Mouse (Mus musculus): ENCODE measurements around the gene Gm4491. TPM values are rescaled to one million over a fixed set of nuclear protein-coding genes. Genes with fewer than 3 reads are reported as not detected.
A peak's percentile ranks its signal among the peaks of the same experiment; 100 is the strongest.
"Not testable (repeated sequence)": the region's sequence is repeated elsewhere in the genome, so short reads cannot be mapped to it uniquely, and the experiment has no call there.

Gene Gm4491
- polyA plus RNA-seq, 1 experiment from 2014 or later, result not detected

DNA sequence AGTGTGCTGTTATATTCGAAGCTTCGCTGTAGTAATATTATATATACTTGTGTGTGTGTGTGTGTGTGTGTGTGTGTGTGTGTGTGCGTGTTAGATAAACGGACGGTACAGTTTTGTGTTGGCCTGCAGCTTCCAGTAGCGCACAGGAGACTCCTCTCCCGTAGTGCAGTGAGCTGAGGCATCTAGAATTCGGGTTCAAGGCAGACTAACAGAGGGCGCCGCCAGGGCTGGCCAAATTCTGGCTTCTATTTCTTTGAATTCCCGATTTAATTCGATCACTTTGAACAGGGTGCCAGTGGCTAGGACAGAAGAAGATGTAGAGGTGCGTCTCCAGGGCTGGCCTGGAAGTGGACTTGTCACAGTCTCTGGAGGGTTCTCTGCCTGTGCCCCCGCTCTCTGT, 10.6 kb downstream of the Gm4491 start:
- Histone ChIP-seq H3K36me3 (replicated peaks) (no peaks in the 10 kb centered on the region), H3K27ac (no peak overlapping the region), H3K27me3 (ENCODE audit: poor library complexity, severe bottlenecking) (peaks cover 88% of the 10 kb centered on the region), H3K4me3 (peak overlapping the region; percentile 72), H3K4me1 (peaks cover 24% of the 10 kb centered on the region), H3K9me3 (no peaks in the 10 kb centered on the region)
- 10% methylated on average over 14 of the region's 14 CpGs for WGBS
- DNase-seq (ENCODE audit: extremely low spot score, low spot score), result peak; percentile 20

DNA sequence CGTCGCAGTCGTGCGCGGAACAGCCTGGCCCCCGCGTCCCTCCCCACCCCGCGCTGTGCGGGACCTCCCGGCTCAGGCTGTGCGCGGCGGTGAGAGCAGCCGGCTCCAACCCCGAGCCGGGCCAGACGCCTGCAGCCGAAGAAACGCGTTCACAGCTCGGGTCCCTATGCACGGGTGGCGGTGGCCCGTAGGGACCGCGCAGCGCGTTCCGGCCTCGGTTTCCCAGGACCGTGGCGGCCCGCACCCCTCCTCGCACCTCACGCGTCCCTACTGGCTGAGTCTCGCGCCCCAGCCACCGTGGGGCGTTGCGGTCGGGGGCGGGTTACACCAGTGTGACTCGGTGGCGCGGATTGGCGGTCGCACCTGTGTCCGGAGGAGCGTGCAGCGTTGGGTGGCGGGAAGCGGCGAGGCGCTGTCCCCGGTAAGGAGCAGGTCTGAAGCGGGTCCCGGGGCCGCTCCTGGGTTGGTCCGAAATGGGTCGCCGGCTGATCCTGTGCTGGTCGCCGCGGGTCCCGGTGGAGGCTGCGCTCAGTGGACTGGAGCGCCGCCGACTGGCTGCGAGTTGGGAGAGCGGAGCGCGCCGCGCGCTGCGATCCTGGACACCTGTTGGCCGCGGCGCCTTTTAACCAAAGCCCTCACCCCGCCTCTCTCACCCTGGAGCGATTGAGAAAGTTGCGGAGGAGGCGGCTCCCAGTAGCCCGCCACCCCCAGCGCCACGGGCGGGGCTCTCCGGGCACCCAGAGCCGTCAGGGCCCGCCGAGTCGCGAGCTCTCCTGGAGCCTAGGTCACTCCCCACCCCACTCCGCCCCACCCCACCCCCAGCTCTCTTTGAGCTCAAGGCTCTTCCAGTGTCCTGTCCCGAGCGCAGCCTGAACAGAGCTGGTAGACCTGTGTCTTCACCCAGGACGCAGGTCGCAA, 11.3 kb downstream of the Gm4491 start, which contains the start of gene Gjb2:
Gjb2 (minus strand) TSS at position 597 of the 918 bp plus-strand sequence.
- peaks cover 24% of the 10 kb centered on the region for H3K4me1 ChIP-seq
- peak within 1 kb of the TSS; percentile 72 for H3K4me3 ChIP-seq
- H3K36me3 ChIP-seq (replicated peaks), result no peaks in the 10 kb centered on the region
- DNase-seq (ENCODE audit: extremely low spot score, low spot score), result peak; percentile 58
- H3K27ac ChIP-seq, result peak within 1 kb of the TSS; percentile 56; the same call in 1 of the 2 replicates
- H3K9me3 ChIP-seq, result no peaks in the 10 kb centered on the region
- H3K27me3 ChIP-seq (ENCODE audit: poor library complexity, severe bottlenecking), result peaks cover 88% of the 10 kb centered on the region
- under 1% methylated on average over 101 of the region's 101 CpGs for WGBS

DNA sequence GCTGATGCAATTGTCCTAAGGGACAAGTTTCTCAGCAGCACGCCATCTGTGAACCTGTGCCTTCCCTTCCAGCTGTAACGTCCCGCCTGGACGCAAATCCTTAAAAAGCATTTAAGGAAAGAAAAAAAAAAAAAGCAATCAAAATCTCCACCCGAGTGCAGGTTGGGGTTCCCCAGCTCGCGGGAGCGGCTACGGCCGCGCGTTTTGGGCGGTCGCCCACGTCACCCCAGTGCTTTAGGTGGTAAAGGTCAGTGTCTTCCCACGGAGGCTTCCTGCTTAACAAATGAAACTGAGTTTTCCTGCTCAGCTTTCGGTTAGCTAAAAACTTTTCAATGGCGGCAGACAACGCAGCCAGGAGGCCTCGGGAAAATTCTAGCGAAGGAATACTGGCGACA, 12.0 kb downstream of the Gm4491 start:
- H3K36me3 ChIP-seq (replicated peaks), result no peaks in the 10 kb centered on the region
- H3K27ac ChIP-seq, result no peak overlapping the region; the same call in 1 of the 2 replicates
- H3K4me3 ChIP-seq, result peak overlapping the region; percentile 72
- no peak for DNase-seq (ENCODE audit: extremely low spot score, low spot score)
- H3K9me3 ChIP-seq, result no peaks in the 10 kb centered on the region
- H3K27me3 ChIP-seq (ENCODE audit: poor library complexity, severe bottlenecking), result peaks cover 85% of the 10 kb centered on the region
- peaks cover 24% of the 10 kb centered on the region for H3K4me1 ChIP-seq
- 1% methylated on average over 22 of the region's 22 CpGs for WGBS

DNA sequence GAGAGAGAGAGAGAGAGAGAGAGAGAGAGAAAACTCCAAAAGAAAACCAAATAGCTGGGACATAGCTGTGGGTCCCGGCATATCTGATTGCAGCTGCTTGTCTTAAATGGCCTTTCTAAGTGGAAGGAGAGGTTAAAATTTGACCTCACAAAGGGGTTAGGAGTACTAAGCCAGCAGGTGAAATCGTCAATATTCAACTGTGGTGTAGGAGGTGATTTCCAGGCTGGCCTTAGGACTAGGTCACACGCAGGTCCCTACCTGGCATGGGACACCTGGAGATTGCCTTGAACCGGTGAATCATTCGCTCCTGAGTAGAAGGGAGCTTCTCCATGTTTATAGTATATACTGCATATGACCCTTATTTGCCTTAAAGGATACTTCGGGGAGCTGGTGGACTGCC, 12.6 kb downstream of the Gm4491 start:
- peaks cover 79% of the 10 kb centered on the region for H3K27me3 ChIP-seq (ENCODE audit: poor library complexity, severe bottlenecking)
- WGBS, result 58% methylated on average over 6 of the region's 6 CpGs

DNA sequence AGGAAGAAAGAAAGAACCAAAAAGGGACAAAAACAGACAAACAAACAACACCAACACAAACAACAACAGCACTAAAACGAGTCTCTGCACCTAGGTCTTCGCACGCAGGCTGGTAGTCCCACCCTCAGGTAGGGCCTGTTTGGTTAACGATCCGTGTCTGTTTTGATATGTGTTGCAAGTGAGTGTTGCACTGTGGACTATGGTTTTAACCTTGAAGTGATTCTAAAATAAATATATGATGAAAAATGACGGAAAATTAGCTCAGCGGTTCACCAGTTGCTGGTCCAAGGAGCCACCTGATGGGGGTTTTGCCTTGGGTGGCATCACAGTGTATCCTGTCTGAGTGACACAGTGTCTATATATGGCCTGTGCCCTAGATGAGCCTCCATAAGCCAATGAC, 14.1 kb downstream of the Gm4491 start:
- Histone ChIP-seq H3K27ac (no peak overlapping the region), H3K27me3 (ENCODE audit: poor library complexity, severe bottlenecking) (peaks cover 64% of the 10 kb centered on the region), H3K4me3 (no peak overlapping the region), H3K9me3 (no peaks in the 10 kb centered on the region), H3K4me1 (peaks cover 24% of the 10 kb centered on the region), H3K36me3 (replicated peaks) (no peaks in the 10 kb centered on the region)
- DNase-seq (ENCODE audit: extremely low spot score, low spot score), result no peak
- 88% methylated on average over 7 of the region's 7 CpGs for WGBS

More for the DNA sequence above, 12.6 kb downstream of the Gm4491 start:
- H3K4me3 ChIP-seq, result peak overlapping the region; percentile 72; the same call in 1 of the 2 replicates
- peaks cover 24% of the 10 kb centered on the region for H3K4me1 ChIP-seq
- H3K36me3 ChIP-seq (replicated peaks), result no peaks in the 10 kb centered on the region
- no peak overlapping the region for H3K27ac ChIP-seq
- DNase-seq (ENCODE audit: extremely low spot score, low spot score), result no peak
- no peaks in the 10 kb centered on the region for H3K9me3 ChIP-seq

DNA sequence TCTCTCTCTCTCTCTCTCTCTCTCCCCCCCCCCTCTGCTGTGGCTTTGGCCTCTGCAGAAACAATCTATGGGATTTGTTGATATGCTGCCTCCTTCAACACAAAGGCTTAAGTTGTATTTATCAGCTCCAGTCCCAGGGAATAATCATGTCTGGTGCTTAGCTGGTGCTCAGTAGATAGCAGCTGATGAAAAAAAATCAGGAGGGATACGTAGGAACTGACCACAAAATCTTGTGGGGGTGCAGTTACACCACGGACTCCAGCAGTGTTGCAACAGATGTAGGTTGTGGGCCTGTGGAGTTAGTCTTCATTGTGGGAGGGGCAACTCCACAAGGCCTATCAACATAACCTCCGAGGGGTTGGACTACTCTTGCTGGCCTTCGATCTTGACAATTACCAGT, 19.8 kb downstream of the Gm4491 start:
- Histone ChIP-seq H3K4me1 (0 out of 2 replicates have a peak, but pooled peaks cover 3% of the 10 kb centered on the region), H3K4me3 (no peak overlapping the region), H3K27me3 (ENCODE audit: poor library complexity, severe bottlenecking) (peaks cover 6% of the 10 kb centered on the region; the same call in 1 of the 2 replicates), H3K27ac (no peak overlapping the region), H3K9me3 (no peaks in the 10 kb centered on the region), H3K36me3 (replicated peaks) (no peaks in the 10 kb centered on the region)
- no peak for DNase-seq (ENCODE audit: extremely low spot score, low spot score)
- WGBS, result 87% methylated on average over 4 of the region's 4 CpGs

DNA sequence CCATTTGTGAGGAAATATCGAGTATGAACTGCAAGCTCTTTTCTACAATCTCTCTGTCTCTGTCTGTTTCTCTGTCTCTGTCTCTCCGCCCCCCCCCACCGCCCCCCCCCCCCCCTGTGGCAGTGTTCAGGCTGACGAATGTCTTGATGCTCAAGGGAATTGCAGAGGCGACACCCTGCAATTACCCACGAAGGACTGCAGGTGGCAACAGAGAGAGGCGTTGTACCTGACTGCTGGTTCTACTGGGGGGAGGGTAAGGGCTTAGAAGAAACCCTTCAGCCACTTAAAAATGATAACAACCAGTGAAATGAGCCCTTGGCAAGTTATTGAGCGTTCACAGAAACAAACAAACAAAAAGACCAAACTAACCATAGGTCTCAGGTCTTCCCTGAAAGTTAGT, 22.7 kb downstream of the Gm4491 start:
- 8% methylated on average over 8 of the region's 8 CpGs for WGBS
- Histone ChIP-seq H3K36me3 (replicated peaks) (no peaks in the 10 kb centered on the region), H3K4me3 (no peak overlapping the region), H3K9me3 (no peaks in the 10 kb centered on the region), H3K27me3 (ENCODE audit: poor library complexity, severe bottlenecking) (no peaks in the 10 kb centered on the region), H3K4me1 (no peaks in the 10 kb centered on the region), H3K27ac (no peak overlapping the region)
- peak; percentile 43 for DNase-seq (ENCODE audit: extremely low spot score, low spot score)

DNA sequence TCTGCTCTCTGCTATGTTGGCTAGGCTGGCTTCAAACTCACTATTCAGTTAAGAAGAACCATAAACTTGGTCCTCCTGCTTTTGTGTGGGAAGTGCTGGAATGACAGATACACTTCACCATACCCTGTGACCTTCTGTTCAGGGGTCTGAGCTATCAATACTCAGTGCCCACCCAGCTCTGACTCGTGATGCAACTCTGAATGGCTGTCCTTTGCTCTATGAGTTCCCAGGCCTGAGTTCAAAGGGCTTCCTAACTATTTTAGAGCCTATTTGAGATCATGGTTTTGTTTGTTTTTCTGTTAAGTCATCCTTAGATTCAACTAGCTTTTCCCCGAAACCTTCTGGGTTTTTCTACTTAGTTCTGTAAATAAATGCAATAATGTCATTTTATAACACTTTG, 25.7 kb downstream of the Gm4491 start:
- Histone ChIP-seq H3K36me3 (replicated peaks) (no peaks in the 10 kb centered on the region), H3K4me1 (no peaks in the 10 kb centered on the region), H3K27me3 (ENCODE audit: poor library complexity, severe bottlenecking) (no peaks in the 10 kb centered on the region), H3K9me3 (no peaks in the 10 kb centered on the region), H3K4me3 (no peak overlapping the region), H3K27ac (no peak overlapping the region)
- no peak for DNase-seq (ENCODE audit: extremely low spot score, low spot score)
- WGBS, result 66% methylated on average over 2 of the region's 2 CpGs

DNA sequence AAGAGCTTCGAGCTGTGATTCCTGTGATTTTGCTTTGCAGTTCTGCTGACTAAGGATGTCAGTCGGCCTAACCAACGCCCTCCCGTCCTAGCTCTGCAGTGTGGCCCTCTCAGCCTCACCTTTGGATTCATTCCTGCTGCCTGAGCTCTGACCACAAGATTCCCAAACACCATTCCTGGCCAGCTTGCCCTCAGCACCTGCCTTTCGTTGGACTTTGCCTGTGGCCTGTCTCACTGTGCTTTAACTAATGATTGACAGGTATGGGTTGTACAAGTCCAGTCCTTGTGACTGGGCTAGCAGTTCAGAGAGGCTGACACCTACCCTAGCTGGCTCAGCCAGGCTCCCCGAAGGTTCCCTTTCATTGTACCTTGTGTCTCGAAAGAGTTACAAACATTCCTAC, 26.6 kb downstream of the Gm4491 start:
- DNase-seq (ENCODE audit: extremely low spot score, low spot score), result no peak
- Histone ChIP-seq H3K4me1 (no peaks in the 10 kb centered on the region), H3K27me3 (ENCODE audit: poor library complexity, severe bottlenecking) (no peaks in the 10 kb centered on the region), H3K36me3 (replicated peaks) (no peaks in the 10 kb centered on the region), H3K9me3 (no peaks in the 10 kb centered on the region), H3K27ac (no peak overlapping the region), H3K4me3 (no peak overlapping the region)
- WGBS, result 88% methylated on average over 7 of the region's 7 CpGs

DNA sequence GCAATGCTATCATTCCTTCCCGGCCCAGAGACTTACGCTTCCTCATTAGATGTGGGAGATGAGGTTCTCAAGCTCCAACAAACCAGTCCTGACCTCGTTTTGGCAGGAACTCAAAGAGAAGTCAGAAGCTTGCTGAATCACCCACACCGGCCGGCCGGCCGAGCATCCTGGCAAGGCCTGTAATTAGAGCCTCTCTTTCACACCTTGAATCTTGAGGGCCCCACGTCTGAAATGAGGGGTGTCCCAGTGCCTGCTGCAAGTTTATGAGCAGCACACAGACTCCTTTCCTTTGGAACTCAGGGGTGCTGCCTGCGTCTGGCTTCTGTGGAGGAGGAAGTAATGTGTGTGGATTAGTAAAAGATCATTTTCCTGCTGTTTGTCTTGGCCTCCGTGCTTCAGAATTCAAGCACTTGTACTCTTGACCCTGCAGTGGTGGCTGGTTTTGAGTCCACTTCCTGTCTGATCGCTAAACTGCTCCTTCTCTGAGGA, 31.5 kb downstream of the Gm4491 start:
- WGBS, result 74% methylated on average over 11 of the region's 11 CpGs
- H3K27ac ChIP-seq, result no peak overlapping the region

DNA sequence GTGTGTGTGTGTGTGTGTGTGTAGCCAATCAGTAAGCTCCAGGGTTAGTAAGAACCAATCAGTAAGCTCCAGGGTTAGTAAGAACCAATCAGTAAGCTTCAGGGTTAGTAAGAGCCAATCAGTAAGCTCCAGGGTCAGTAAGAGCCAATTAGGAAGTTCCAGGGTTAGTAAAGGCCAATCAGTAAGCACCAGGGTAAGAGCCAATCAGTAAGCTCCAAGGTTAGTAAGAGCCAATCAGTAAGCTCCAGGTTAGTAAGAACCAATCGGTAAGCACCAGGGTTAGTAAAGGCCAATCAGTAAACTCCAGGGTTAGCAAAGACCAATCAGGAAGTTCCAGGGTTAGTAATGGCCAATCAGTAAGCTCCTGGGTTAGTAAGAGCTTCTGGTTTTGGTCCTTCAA, 32.8 kb downstream of the Gm4491 start:
- Histone ChIP-seq H3K9me3 (no peaks in the 10 kb centered on the region), H3K27ac (no peak overlapping the region), H3K4me3 (no peak overlapping the region), H3K4me1 (no peaks in the 10 kb centered on the region), H3K27me3 (ENCODE audit: poor library complexity, severe bottlenecking) (no peaks in the 10 kb centered on the region), H3K36me3 (replicated peaks) (no peaks in the 10 kb centered on the region)
- DNase-seq (ENCODE audit: extremely low spot score, low spot score), result no peak
- WGBS, result 100% methylated on average over 1 of the region's 1 CpGs

More for the DNA sequence above, 31.5 kb downstream of the Gm4491 start:
- Histone ChIP-seq H3K4me1 (no peaks in the 10 kb centered on the region), H3K4me3 (no peak overlapping the region), H3K27me3 (ENCODE audit: poor library complexity, severe bottlenecking) (no peaks in the 10 kb centered on the region), H3K9me3 (no peaks in the 10 kb centered on the region), H3K36me3 (replicated peaks) (no peaks in the 10 kb centered on the region)
- DNase-seq (ENCODE audit: extremely low spot score, low spot score), result no peak

DNA sequence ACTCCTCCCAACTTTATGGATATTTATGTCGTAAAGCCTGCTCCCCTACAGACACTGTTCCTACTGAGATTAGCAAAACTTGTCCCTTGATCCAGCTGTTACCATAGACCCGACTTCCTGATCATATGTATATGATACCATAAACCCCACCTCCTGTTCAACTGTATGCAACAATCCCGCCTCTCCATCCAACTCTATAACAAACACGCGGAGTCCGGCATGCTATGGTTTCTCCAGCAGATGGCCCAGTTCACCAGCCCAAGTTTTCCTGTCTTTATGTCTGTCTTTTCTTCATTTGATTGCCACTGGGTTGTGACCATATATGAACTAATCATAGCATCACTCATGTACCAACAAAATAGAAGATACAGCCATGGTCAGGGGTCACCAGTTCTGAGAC, 40.1 kb downstream of the Gm4491 start:
- no peaks in the 10 kb centered on the region for H3K36me3 ChIP-seq (replicated peaks)
- 0 out of 2 replicates have a peak, but pooled peaks cover 3% of the 10 kb centered on the region for H3K4me1 ChIP-seq
- DNase-seq (ENCODE audit: extremely low spot score, low spot score), result no peak
- H3K4me3 ChIP-seq, result no peak overlapping the region
- H3K27me3 ChIP-seq (ENCODE audit: poor library complexity, severe bottlenecking), result no peaks in the 10 kb centered on the region
- no peak overlapping the region for H3K27ac ChIP-seq
- H3K9me3 ChIP-seq, result no peaks in the 10 kb centered on the region
- WGBS, result 86% methylated on average over 6 of the region's 6 CpGs

DNA sequence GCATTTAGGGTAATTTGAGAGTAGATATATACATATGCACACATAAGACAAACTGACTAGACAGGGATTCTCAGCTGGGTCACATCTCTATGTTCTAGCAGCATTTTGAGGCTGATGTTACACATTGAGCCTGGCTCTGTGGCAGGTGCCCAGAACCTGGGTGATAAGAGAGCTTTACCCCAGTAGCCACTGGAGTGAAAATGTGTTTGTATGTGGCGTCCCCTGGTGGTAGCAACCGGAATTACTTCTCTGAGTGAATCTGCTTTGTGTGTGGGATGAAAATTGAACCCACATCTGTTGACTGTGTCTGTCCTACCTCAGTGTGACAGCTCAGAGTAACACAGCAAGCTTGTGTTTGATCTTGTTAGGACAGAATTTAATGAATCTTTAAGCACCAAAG, 45.8 kb downstream of the Gm4491 start:
- H3K4me3 ChIP-seq; H3K27ac ChIP-seq; H3K9me3 ChIP-seq; H3K27me3 ChIP-seq (ENCODE audit: poor library complexity, severe bottlenecking); H3K4me1 ChIP-seq; H3K36me3 ChIP-seq (replicated peaks): not testable (repeated sequence)
- DNase-seq (ENCODE audit: extremely low spot score, low spot score), result peak; percentile 59
- WGBS, result 1% methylated on average over 2 of the region's 2 CpGs

Data from forebrain, embryonic 10.5 days (tissue).